Mouse (Mus musculus): ENCODE results near the gene Apol9b. TPM values are rescaled to one million over a fixed set of nuclear protein-coding genes. Genes with fewer than 3 reads are reported as not detected.

Apol9b gene
- total and polyA plus RNA-seq, 3 experiments: not detected

DNA sequence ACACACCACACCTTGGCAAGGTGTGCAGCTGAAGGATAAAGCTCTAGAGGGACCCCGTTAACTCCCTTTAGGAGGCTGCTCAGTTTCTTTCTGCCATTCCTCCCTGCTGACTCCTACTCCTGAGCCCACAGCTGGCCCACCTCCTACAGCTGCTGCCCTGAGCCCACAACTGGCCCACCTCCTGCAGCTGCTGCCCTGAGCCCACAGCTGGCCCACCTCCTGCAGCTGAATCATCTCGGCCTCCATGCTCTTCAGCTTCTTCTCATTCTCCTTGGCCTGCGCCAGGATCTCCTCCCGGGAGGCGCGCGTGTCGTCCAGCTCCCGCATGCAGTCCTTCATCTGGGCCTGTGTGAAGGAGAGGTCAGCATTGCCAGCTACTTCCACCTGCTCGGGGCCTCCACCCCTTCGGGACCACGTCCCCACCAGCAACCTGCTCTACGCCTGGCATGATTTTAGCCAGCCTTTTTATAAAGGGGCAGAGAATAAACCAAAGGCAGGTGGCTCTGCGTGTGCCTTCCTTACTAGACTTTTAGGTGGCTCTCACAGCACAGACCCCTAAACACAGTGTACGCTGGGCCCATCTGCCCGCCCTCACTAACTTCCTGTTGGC, 36.8 kb downstream of the Apol9b start:
- Histone ChIP-seq H3K4me3 (replicated peaks in 1 of 3; ENCODE audit: low read depth in 2 of 3, low read length in 2 of 3, poor library complexity in 1 of 3) (no peak overlapping the region), H3K9me3 (replicated peaks; ENCODE audit: low read length) (no peaks in the 10 kb centered on the region), H3K27ac (ENCODE audit: insufficient read depth, low read depth) (no peak overlapping the region), H3K4me2 (ENCODE audit: insufficient read depth, low read depth, poor library complexity, severe bottlenecking) (no peak overlapping the region), H3K79me2 (replicated peaks; ENCODE audit: control insufficient read depth, extremely low read depth, insufficient read depth, poor library complexity, severe bottlenecking) (no peaks in the 10 kb centered on the region), H3K4me1 (ENCODE audit: control insufficient read depth in 1 of 2, insufficient read depth in 2 of 2) (no peaks in the 10 kb centered on the region), H3K9ac (ENCODE audit: insufficient read depth, low read depth) (no peak overlapping the region), H3K36me3 (replicated peaks in 1 of 2; ENCODE audit: control insufficient read depth in 1 of 2, insufficient read depth in 1 of 2, low read length in 1 of 2) (peaks cover 98 to 99% of the 10 kb centered on the region in 2 experiments), H3K27me3 (replicated peaks) (no peaks in the 10 kb centered on the region)
- dilution Hi-C loops (cut with MboI; ENCODE audit: extremely low pct_ligation_motif_present, extremely low pct_unique_long_range_greater_than_20kb, low sequenced_read_pairs) (no loop called here), in situ Hi-C loops (cut with MboI; ENCODE audit: low pct_ligation_motif_present, low pct_unique_long_range_greater_than_20kb, low sequenced_read_pairs) (no loop called here)
- no peak for DNase-seq (ENCODE audit: extremely low read depth)
- TF ChIP-seq CHD1 (IDR thresholded peaks at IDR 0.05; ENCODE audit: low read depth, low read length) (no peak), POLR2AphosphoS2 (IDR thresholded peaks at IDR 0.05; ENCODE audit: low read depth, low read length) (no peak), MAFK (IDR thresholded peaks at IDR 0.05; ENCODE audit: insufficient replicate concordance, low read length) (no peak), ELF1 (IDR thresholded peaks at IDR 0.05; ENCODE audit: low read depth, low read length) (no peak), GABPA (IDR thresholded peaks at IDR 0.05; ENCODE audit: insufficient replicate concordance, low read depth, low read length) (no peak), MXI1 (IDR thresholded peaks at IDR 0.05; ENCODE audit: low read depth, low read length) (no peak), ETS1 (conservative IDR thresholded peaks at IDR 0.05; ENCODE audit: low read depth, low read length) (no peak), USF1 (IDR thresholded peaks at IDR 0.05; ENCODE audit: low read depth, low read length) (no peak), JUND (conservative IDR thresholded peaks at IDR 0.05; ENCODE audit: low read depth, low read length) (no peak), PAX5 (IDR thresholded peaks at IDR 0.05; ENCODE audit: low read length) (no peak), ZNF384 (IDR thresholded peaks at IDR 0.05; ENCODE audit: low read depth, low read length) (no peak), TBP (conservative IDR thresholded peaks at IDR 0.05; ENCODE audit: low read depth, low read length) (no peak), HCFC1 (IDR thresholded peaks at IDR 0.05; ENCODE audit: low read depth, low read length) (no peak), CTCF (conservative IDR thresholded peaks at IDR 0.05 in 1 of 2, IDR thresholded peaks at IDR 0.05 in 1 of 2; ENCODE audit: low read depth in 2 of 2, low read length in 2 of 2) (no peak), KAT2A (IDR thresholded peaks at IDR 0.05; ENCODE audit: insufficient replicate concordance, low read length) (no peak), ZKSCAN1 (IDR thresholded peaks at IDR 0.05; ENCODE audit: borderline replicate concordance, low read depth, low read length) (no peak), UBTF (IDR thresholded peaks at IDR 0.05; ENCODE audit: low read depth, low read length) (no peak)

DNA sequence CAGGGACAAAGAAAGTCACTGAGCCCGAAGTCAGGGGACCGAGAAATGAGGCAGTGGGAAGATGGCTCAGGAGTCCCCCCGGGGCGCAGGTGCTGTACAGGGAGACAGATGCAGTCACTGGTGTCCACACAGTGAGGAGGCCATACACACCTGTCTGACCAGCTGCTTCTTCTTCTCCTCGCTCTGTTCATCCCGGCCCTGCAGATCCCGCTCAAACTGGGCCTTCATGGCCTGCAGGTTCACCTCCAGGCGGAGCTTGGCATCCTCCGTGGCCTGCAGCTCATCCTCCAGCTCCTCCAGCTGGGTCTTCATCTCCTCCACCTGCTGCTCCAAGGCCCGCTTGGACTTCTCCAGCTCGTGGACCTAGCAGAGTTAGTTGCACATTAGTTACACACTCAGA, 38.1 kb downstream of the Apol9b start:
- H3K4me3 ChIP-seq (replicated peaks in 1 of 3; ENCODE audit: low read depth in 2 of 3, low read length in 2 of 3, poor library complexity in 1 of 3): no peak overlapping the region
- no peak for DNase-seq (ENCODE audit: extremely low read depth)
- H3K9me3 ChIP-seq (replicated peaks; ENCODE audit: low read length): no peaks in the 10 kb centered on the region
- in situ Hi-C loops (cut with MboI; ENCODE audit: low pct_ligation_motif_present, low pct_unique_long_range_greater_than_20kb, low sequenced_read_pairs): no loop called here
- no peak for TF ChIP-seq PAX5 (IDR thresholded peaks at IDR 0.05; ENCODE audit: low read length)
- TF ChIP-seq CHD2 (IDR thresholded peaks at IDR 0.05; ENCODE audit: low read length): no peak
- TF ChIP-seq GABPA (IDR thresholded peaks at IDR 0.05; ENCODE audit: insufficient replicate concordance, low read depth, low read length): no peak
- no peak for TF ChIP-seq SMC3 (IDR thresholded peaks at IDR 0.05; ENCODE audit: low read depth, low read length)
- TF ChIP-seq ELF1 (IDR thresholded peaks at IDR 0.05; ENCODE audit: low read depth, low read length): no peak
- TF ChIP-seq ZNF384 (IDR thresholded peaks at IDR 0.05; ENCODE audit: low read depth, low read length): no peak
- TF ChIP-seq IRF4 (IDR thresholded peaks at IDR 0.05; ENCODE audit: low read depth, low read length): no peak
- no peak for TF ChIP-seq KAT2A (IDR thresholded peaks at IDR 0.05; ENCODE audit: insufficient replicate concordance, low read length)
- TF ChIP-seq ZC3H11A (IDR thresholded peaks at IDR 0.05; ENCODE audit: low read depth, low read length): no peak
- TF ChIP-seq MAZ (IDR thresholded peaks at IDR 0.05; ENCODE audit: low read depth, low read length): no peak
- TF ChIP-seq POLR2A (IDR thresholded peaks at IDR 0.05; ENCODE audit: low read depth, low read length): no peak
- peaks cover 99% of the 10 kb centered on the region in 2 experiments for H3K36me3 ChIP-seq (replicated peaks in 1 of 2; ENCODE audit: control insufficient read depth in 1 of 2, insufficient read depth in 1 of 2, low read length in 1 of 2)
- no peak overlapping the region for H3K27ac ChIP-seq (ENCODE audit: insufficient read depth, low read depth)
- H3K4me2 ChIP-seq (ENCODE audit: insufficient read depth, low read depth, poor library complexity, severe bottlenecking): no peak overlapping the region
- no peak overlapping the region for H3K9ac ChIP-seq (ENCODE audit: insufficient read depth, low read depth)
- H3K4me1 ChIP-seq (ENCODE audit: control insufficient read depth in 1 of 2, insufficient read depth in 2 of 2): no peaks in the 10 kb centered on the region
- no peaks in the 10 kb centered on the region for H3K79me2 ChIP-seq (replicated peaks; ENCODE audit: control insufficient read depth, extremely low read depth, insufficient read depth, poor library complexity, severe bottlenecking)
- H3K27me3 ChIP-seq (replicated peaks): no peaks in the 10 kb centered on the region
- dilution Hi-C loops (cut with MboI; ENCODE audit: extremely low pct_ligation_motif_present, extremely low pct_unique_long_range_greater_than_20kb, low sequenced_read_pairs): no loop called here
